Mouse (Mus musculus) lung, postnatal 0 days (tissue): Measurements from ENCODE around the gene Hlcs. TPM values are rescaled to one million over a fixed set of nuclear protein-coding genes. Genes with fewer than 3 reads are reported as not detected.
A peak's percentile ranks its signal among the peaks of the same experiment; 100 is the strongest.

ENCODE experiments used
- ATAC-seq: fragments of 200-750 bp; cut with Nextera tagmentation; 2 replicates; pipeline ENCODE4 v1.8.0; 2017; ENCODE audit warnings: moderate library complexity
- DNase-seq: peaks from one replicate; pipeline ENCODE4 v3.0.0-alpha.2; 2016; ENCODE audit warnings: low spot score
- H3K27ac ChIP-seq: fragments of 300-500 bp; sonication (generic); 2 replicates; pipeline ENCODE4 v1.5.1; 2014; ENCODE audit warnings: antibody characterized with exemption, mild to moderate bottlenecking, low read length, mixed read lengths
- H3K27me3 ChIP-seq: fragments of 300-500 bp; sonication (generic); replicated peaks from 2 replicates; pipeline ENCODE4 v1.6.1; 2014; ENCODE audit warnings: low read length, mixed read lengths; ENCODE audit not compliant: insufficient read depth
- H3K36me3 ChIP-seq: fragments of 300-500 bp; sonication (generic); 2 replicates; pipeline ENCODE4 v1.6.1; 2014; ENCODE audit warnings: low read length, mixed read lengths; ENCODE audit not compliant: insufficient read depth
- H3K4me1 ChIP-seq: fragments of 300-500 bp; sonication (generic); 2 replicates; pipeline ENCODE4 v1.6.1; 2014; ENCODE audit warnings: antibody characterized with exemption, low read depth, low read length, mixed read lengths; ENCODE audit not compliant: insufficient read depth
- H3K4me2 ChIP-seq: fragments of 300-500 bp; sonication (generic); replicated peaks from 2 replicates; pipeline ENCODE4 v1.6.1; 2014; ENCODE audit warnings: low read depth, mild to moderate bottlenecking, low read length, moderate library complexity, mixed read lengths
- H3K4me3 ChIP-seq: fragments of 300-500 bp; sonication (generic); 2 replicates; pipeline ENCODE4 v1.5.1; 2014; ENCODE audit warnings: low read depth, low read length
- H3K9ac ChIP-seq: fragments of 300-500 bp; sonication (generic); replicated peaks from 2 replicates; pipeline ENCODE4 v1.6.1; 2014; ENCODE audit warnings: low read depth, mild to moderate bottlenecking
- H3K9me3 ChIP-seq: fragments of 300-500 bp; sonication (generic); 2 replicates; pipeline ENCODE4 v1.6.1; 2016; ENCODE audit warnings: low read length, mixed read lengths
- CTCF ChIP-seq: IDR thresholded peaks from 2 replicates; pipeline ENCODE4 v1.5.1; 2016; ENCODE audit warnings: antibody characterized with exemption, mild to moderate bottlenecking
- EP300 ChIP-seq: IDR thresholded peaks from 2 replicates; pipeline ENCODE4 v1.6.1; 2016; ENCODE audit warnings: antibody characterized with exemption, mild to moderate bottlenecking, control low read depth
- WGBS: fragments of 180-500 bp; shearing (Covaris S2); extraction: QIAGEN DNeasy Blood & Tissue Kit; methylation state at CpG from one replicate; pipeline ENCODE4 v1.1.7; 2014; 5-methylcytosine and 5-hydroxymethylcytosine counted together
- polyA plus RNA-seq: library from polyadenylated mRNA; unstranded; fragments of >200 nt; fragmentation: Nextera tagmentation; extraction: Ambion mirVana; gene quantifications from 2 replicates; pipeline ENCODE4 v1.2.1, GENCODE M21; 2015

Hlcs gene
- polyA plus RNA-seq, 1 experiment from 2014 or later, result 4.6 TPM

DNA sequence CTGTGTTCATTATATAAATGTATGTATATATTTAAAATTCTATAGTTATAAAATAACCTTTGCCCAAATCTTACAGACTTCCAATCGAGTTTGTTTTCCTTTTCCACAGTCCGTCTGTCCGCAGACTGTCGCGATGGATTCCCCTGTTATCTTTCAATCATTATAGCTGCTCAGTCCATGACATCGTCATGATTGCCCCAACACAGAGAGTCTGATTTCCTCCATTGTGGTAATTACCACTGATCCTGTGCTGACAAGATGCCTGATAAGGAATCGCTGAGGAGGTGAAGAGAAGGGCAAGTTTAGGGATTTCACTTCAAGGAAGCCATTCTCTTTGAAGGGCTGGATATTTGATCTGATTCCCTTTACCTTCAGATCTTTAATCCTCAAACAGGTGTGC lies 42.7 kb upstream of the Hlcs start:
- no peak for TF ChIP-seq EP300
- no peak for TF ChIP-seq CTCF
- no peak for ATAC-seq
- WGBS, result 19% methylated on average over 7 of the region's 7 CpGs

DNA sequence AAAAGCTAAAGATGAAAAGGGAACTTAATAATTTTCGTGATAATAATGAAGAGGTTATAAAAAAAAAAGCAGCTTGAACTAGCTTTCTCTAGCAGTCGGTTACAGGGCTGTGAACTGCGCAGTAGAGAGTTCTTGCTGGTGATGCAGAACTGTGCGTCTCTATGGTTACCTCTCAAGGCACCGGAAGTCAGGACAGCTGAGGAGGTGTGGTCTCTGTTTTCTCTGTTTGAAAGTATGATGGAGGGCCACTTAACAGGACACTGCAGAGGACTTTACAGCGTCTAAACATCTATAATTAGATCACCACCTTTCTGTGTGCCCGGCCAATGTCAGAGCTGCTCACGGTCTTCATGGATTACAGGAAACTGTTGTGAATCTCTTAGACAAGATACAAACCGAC lies 41.1 kb upstream of the Hlcs start:
- H3K9ac ChIP-seq, result no peak overlapping the region
- no peaks in the 10 kb centered on the region for H3K9me3 ChIP-seq
- H3K27me3 ChIP-seq, result no peaks in the 10 kb centered on the region
- H3K36me3 ChIP-seq, result no peaks in the 10 kb centered on the region
- H3K4me2 ChIP-seq, result no peak overlapping the region
- no peak overlapping the region for H3K4me3 ChIP-seq
- TF ChIP-seq EP300 (no peak), CTCF (no peak)
- DNase-seq, result peak; percentile 44
- H3K27ac ChIP-seq, result no peak overlapping the region
- ATAC-seq, result peak; percentile 41
- 11% methylated on average over 9 of the region's 9 CpGs for WGBS
- H3K4me1 ChIP-seq, result no peaks in the 10 kb centered on the region

More for the DNA sequence above, 42.7 kb upstream of the Hlcs start:
- H3K4me1 ChIP-seq, result no peaks in the 10 kb centered on the region
- no peaks in the 10 kb centered on the region for H3K27me3 ChIP-seq
- no peak overlapping the region for H3K4me2 ChIP-seq
- DNase-seq, result no peak
- H3K27ac ChIP-seq, result no peak overlapping the region
- H3K36me3 ChIP-seq, result no peaks in the 10 kb centered on the region
- no peak overlapping the region for H3K9ac ChIP-seq
- H3K4me3 ChIP-seq, result no peak overlapping the region
- H3K9me3 ChIP-seq, result no peaks in the 10 kb centered on the region

DNA sequence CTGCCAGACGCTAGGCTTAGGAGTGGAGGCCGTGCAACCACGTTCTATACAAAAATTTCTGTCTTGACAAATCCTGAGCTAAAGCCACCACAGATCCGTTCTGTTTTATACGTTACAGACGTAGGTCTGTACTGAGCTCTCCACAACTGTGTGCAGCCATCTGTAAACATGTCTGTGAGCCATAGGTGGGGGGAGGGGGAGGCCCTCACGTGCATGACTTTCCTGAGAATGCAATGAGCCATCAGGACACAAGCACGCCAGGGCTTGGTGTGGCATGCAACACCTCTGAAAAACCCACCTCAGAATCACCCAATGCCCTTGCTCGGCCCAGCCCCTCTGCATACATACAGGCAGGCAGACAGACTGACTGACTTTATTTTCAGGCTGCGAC lies 36.9 kb upstream of the Hlcs start:
- WGBS, result 55% methylated on average over 10 of the region's 10 CpGs
- H3K4me2 ChIP-seq, result no peak overlapping the region
- no peaks in the 10 kb centered on the region for H3K4me1 ChIP-seq
- no peak overlapping the region for H3K4me3 ChIP-seq
- no peaks in the 10 kb centered on the region for H3K9me3 ChIP-seq
- H3K9ac ChIP-seq, result no peak overlapping the region
- H3K27ac ChIP-seq, result no peak overlapping the region
- DNase-seq, result no peak
- no peaks in the 10 kb centered on the region for H3K27me3 ChIP-seq
- TF ChIP-seq EP300 (no peak), CTCF (no peak)
- H3K36me3 ChIP-seq, result no peaks in the 10 kb centered on the region
- no peak for ATAC-seq

DNA sequence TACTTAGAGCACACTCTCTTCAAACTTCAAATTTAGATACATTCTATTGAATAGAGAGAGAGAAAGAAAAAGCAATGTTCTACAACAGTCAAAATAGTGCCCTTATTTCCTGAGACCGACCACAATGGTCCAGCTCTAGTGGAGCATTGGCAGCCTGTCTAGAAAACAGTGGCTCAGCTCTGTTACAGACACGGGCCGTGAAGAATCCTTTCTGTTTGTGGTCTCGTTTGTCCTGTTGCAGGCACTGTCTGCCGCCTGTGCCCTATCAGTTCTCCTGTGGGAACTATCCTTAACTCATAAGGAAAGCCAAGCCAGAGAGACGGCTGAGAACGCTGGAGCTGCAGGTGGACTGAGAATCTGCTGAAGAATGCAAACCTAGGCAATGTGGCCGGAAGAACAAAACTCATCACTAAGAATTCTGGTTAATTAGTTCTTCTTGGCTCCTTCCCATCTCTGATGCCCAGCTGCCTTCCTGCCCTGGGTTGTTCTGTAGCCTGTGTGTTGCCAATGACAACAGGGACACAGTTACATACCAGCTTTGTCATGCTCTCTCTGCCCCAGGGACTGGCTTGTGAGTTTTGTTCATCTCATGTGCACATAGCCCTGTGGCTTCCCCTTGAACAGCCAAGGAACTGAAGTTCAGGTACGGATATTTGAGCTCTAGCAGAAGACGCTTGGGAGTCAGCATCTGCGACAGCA lies 36.4 kb upstream of the Hlcs start:
- Histone ChIP-seq H3K4me2 (no peak overlapping the region), H3K27ac (no peak overlapping the region), H3K4me3 (no peak overlapping the region), H3K9me3 (no peaks in the 10 kb centered on the region), H3K4me1 (no peaks in the 10 kb centered on the region), H3K27me3 (no peaks in the 10 kb centered on the region), H3K36me3 (no peaks in the 10 kb centered on the region), H3K9ac (no peak overlapping the region)
- DNase-seq (no peak), ATAC-seq (no peak)
- TF ChIP-seq EP300, result no peak
- no peak for TF ChIP-seq CTCF
- 62% methylated on average over 11 of the region's 11 CpGs for WGBS

DNA sequence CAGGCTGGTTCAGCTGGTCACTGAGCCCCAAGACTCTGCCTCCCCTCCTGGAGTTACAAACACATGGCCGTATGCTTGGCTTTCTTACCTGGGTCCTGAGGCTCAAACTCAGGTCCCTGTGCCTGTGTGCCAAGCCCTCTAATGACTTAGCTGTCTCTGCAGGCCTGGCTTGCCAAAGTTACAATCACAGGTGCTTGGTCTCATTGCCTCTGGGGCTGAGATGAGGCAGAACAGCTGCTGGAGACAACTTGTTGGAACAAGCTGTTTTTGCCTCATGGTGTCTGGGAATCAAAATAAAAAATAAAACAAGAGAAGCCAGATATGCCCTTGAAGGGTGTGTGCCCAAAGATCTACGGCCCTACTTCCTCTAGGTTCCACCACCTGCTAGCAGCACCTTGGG lies 35.4 kb upstream of the Hlcs start:
- H3K4me3 ChIP-seq, result no peak overlapping the region
- DNase-seq (no peak), ATAC-seq (no peak)
- no peak overlapping the region for H3K27ac ChIP-seq
- no peaks in the 10 kb centered on the region for H3K36me3 ChIP-seq
- WGBS, result 88% methylated on average over 2 of the region's 2 CpGs
- TF ChIP-seq EP300 (no peak), CTCF (no peak)
- no peaks in the 10 kb centered on the region for H3K9me3 ChIP-seq
- H3K27me3 ChIP-seq, result no peaks in the 10 kb centered on the region
- no peaks in the 10 kb centered on the region for H3K4me1 ChIP-seq
- H3K4me2 ChIP-seq, result no peak overlapping the region
- no peak overlapping the region for H3K9ac ChIP-seq

DNA sequence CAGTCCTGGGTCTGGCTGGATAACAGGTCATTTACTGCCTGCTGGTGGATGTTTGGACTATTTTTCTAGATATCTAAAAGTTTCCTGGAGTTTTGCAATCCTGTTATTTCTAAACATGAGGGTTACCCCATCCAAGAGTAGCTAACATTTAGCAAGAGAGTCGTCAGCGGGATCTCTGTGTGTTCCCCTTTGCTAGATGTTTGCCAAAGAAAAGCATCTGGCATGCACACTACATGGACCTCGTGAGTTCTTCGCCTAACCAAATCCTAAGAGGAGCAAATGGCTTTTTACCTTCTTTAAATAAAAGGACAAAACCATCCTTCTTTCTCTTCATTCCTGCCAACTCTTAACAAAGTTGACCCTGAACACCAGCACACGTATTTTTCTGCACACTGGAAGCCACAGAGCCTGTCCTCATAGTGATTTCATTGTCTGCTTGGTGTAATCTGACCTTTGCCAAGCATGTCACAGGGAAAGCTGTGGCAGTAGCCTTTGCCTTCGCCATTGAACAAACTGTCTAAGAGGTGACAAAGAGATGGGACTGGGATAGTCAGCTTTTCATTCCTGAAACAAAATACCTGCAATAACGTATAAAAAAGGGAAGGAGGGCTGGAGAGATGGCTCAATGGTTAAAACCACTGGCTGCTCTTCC lies 33.8 kb upstream of the Hlcs start:
- Histone ChIP-seq H3K9me3 (no peaks in the 10 kb centered on the region), H3K27ac (no peak overlapping the region), H3K4me3 (no peak overlapping the region), H3K27me3 (no peaks in the 10 kb centered on the region), H3K36me3 (no peaks in the 10 kb centered on the region), H3K9ac (no peak overlapping the region), H3K4me1 (no peaks in the 10 kb centered on the region), H3K4me2 (no peak overlapping the region)
- TF ChIP-seq EP300 (no peak), CTCF (0 out of 2 replicates have a peak, but pooled peaks have one; percentile 29)
- ATAC-seq, result peak; percentile 65
- WGBS, result 44% methylated on average over 7 of the region's 7 CpGs
- peak; percentile 80 for DNase-seq
